Mouse (Mus musculus) forebrain, embryonic 13.5 days (tissue): ENCODE measurements around the gene Myoz1. TPM values are rescaled to one million over a fixed set of nuclear protein-coding genes. Genes with fewer than 3 reads are reported as not detected.
"Not testable (repeated sequence)": the region's sequence is repeated elsewhere in the genome, so short reads cannot be mapped to it uniquely, and the experiment has no call there.

Source experiments
- ATAC-seq: fragments of 200-750 bp; cut with Nextera tagmentation; 2 replicates; pipeline ENCODE4 v1.8.0; 2017
- H3K27ac ChIP-seq: fragments of 300-500 bp; sonication (generic); 2 replicates; pipeline ENCODE4 v1.5.1; 2015; ENCODE audit warnings: inconsistent platforms, mild to moderate bottlenecking, moderate library complexity
- H3K27me3 ChIP-seq: fragments of 300-500 bp; sonication (generic); 2 replicates; pipeline ENCODE4 v1.6.1; 2015; ENCODE audit warnings: mild to moderate bottlenecking, inconsistent platforms
- H3K36me3 ChIP-seq: fragments of 300-500 bp; sonication (generic); 2 replicates; pipeline ENCODE4 v1.6.1; 2015; ENCODE audit warnings: mild to moderate bottlenecking, inconsistent platforms; ENCODE audit not compliant: poor library complexity, severe bottlenecking
- H3K4me1 ChIP-seq: fragments of 300-500 bp; sonication (generic); 2 replicates; pipeline ENCODE4 v1.6.1; 2015; ENCODE audit warnings: inconsistent platforms
- H3K4me2 ChIP-seq: fragments of 300-500 bp; sonication (generic); 2 replicates; pipeline ENCODE4 v1.6.1; 2015; ENCODE audit warnings: inconsistent platforms, mild to moderate bottlenecking, moderate library complexity
- H3K4me3 ChIP-seq: fragments of 300-500 bp; sonication (generic); 2 replicates; pipeline ENCODE4 v1.5.1; 2015; ENCODE audit warnings: mild to moderate bottlenecking, inconsistent platforms
- H3K9ac ChIP-seq: fragments of 300-500 bp; sonication (generic); 2 replicates; pipeline ENCODE4 v1.6.1; 2015; ENCODE audit warnings: mild to moderate bottlenecking, inconsistent platforms
- H3K9me3 ChIP-seq: fragments of 300-500 bp; sonication (generic); replicated peaks from 2 replicates; pipeline ENCODE4 v1.6.1; 2016; ENCODE audit warnings: inconsistent platforms
- WGBS: fragments of 180-500 bp; shearing (Covaris S2); methylation state at CpG from one replicate; pipeline ENCODE4 v1.1.7; 2015; 5-methylcytosine and 5-hydroxymethylcytosine counted together
- polyA plus RNA-seq: library from polyadenylated mRNA; unstranded; fragments of >200 nt; fragmentation: Nextera tagmentation; extraction: Ambion mirVana; gene quantifications from 2 replicates; pipeline ENCODE4 v1.2.1, GENCODE M21; 2015

Gene Myoz1
- polyA plus RNA-seq, 1 experiment from 2014 or later = not detected

GRCm38 (mm10) chr14:20654690-20655421, 1.5 kb downstream of the Myoz1 start:
- Histone ChIP-seq H3K36me3 (no peaks in the 10 kb centered on the region), H3K27ac (no peak overlapping the region), H3K27me3 (0 out of 2 replicates have a peak, but pooled peaks cover 2% of the 10 kb centered on the region), H3K9ac (no peak overlapping the region), H3K9me3 (no peaks in the 10 kb centered on the region), H3K4me3 (no peak overlapping the region), H3K4me1 (no peaks in the 10 kb centered on the region), H3K4me2 (no peak overlapping the region)
- 79% methylated on average over 9 of the region's 9 CpGs for WGBS
- ATAC-seq = no peak

GRCm38 (mm10) chr14:20651722-20652256, 4.6 kb downstream of the Myoz1 start:
- WGBS = 73% methylated on average over 4 of the region's 4 CpGs
- H3K4me3 ChIP-seq = no peak overlapping the region
- H3K36me3 ChIP-seq = no peaks in the 10 kb centered on the region
- no peak overlapping the region for H3K27ac ChIP-seq
- ATAC-seq = no peak
- no peaks in the 10 kb centered on the region for H3K9me3 ChIP-seq
- H3K27me3 ChIP-seq = no peaks in the 10 kb centered on the region
- no peak overlapping the region for H3K4me2 ChIP-seq
- no peaks in the 10 kb centered on the region for H3K4me1 ChIP-seq
- no peak overlapping the region for H3K9ac ChIP-seq

GRCm38 (mm10) chr14:20651000-20651399, 5.3 kb downstream of the Myoz1 start:
- Histone ChIP-seq H3K9me3 (no peaks in the 10 kb centered on the region), H3K4me3 (no peak overlapping the region), H3K9ac (no peak overlapping the region), H3K4me1 (no peaks in the 10 kb centered on the region), H3K27ac (no peak overlapping the region), H3K4me2 (no peak overlapping the region), H3K36me3 (no peaks in the 10 kb centered on the region), H3K27me3 (no peaks in the 10 kb centered on the region)
- 73% methylated on average over 2 of the region's 2 CpGs for WGBS
- ATAC-seq = no peak

GRCm38 (mm10) chr14:20646381-20646780, 10.0 kb downstream of the Myoz1 start:
- no peak for ATAC-seq

GRCm38 (mm10) chr14:20645547-20645946, 10.8 kb downstream of the Myoz1 start:
- Histone ChIP-seq H3K27me3 (no peaks in the 10 kb centered on the region), H3K9ac (no peak overlapping the region), H3K4me1 (peaks cover 8% of the 10 kb centered on the region), H3K9me3 (no peaks in the 10 kb centered on the region), H3K27ac (no peak overlapping the region), H3K4me3 (no peak overlapping the region), H3K36me3 (no peaks in the 10 kb centered on the region), H3K4me2 (no peak overlapping the region)
- no peak for ATAC-seq
- 33% methylated on average over 3 of the region's 3 CpGs for WGBS

More at GRCm38 (mm10) chr14:20646381-20646780, 10.0 kb downstream of the Myoz1 start:
- no peaks in the 10 kb centered on the region for H3K27me3 ChIP-seq
- H3K4me2 ChIP-seq = no peak overlapping the region
- H3K4me3 ChIP-seq = no peak overlapping the region
- peaks cover 8% of the 10 kb centered on the region for H3K4me1 ChIP-seq
- no peak overlapping the region for H3K27ac ChIP-seq
- no peaks in the 10 kb centered on the region for H3K36me3 ChIP-seq
- H3K9me3 ChIP-seq = no peaks in the 10 kb centered on the region
- no peak overlapping the region for H3K9ac ChIP-seq

- Histone ChIP-seq H3K9me3 (no peaks in the 10 kb centered on the region), H3K4me1 (peaks cover 17% of the 10 kb centered on the region), H3K27ac (peak overlapping the region; percentile 90), H3K4me2 (peak overlapping the region; percentile 84), H3K27me3 (no peaks in the 10 kb centered on the region), H3K4me3 (peak overlapping the region; percentile 80), H3K9ac (peak overlapping the region; percentile 86), H3K36me3 (no peaks in the 10 kb centered on the region)
- WGBS = 11% methylated on average over 10 of the region's 10 CpGs
- no peak for ATAC-seq
Measured at GRCm38 (mm10) chr14:20641438-20641875, 14.9 kb downstream of the Myoz1 start.

GRCm38 (mm10) chr14:20640644-20641437, 15.5 kb downstream of the Myoz1 start, which contains the start of gene Usp54:
Usp54 (minus strand) TSS chr14:20641063.
- Histone ChIP-seq H3K9me3 (no peaks in the 10 kb centered on the region), H3K4me2 (peak within 1 kb of the TSS; percentile 84), H3K9ac (peak within 1 kb of the TSS; percentile 86), H3K27me3 (no peaks in the 10 kb centered on the region), H3K4me3 (peak within 1 kb of the TSS; percentile 80), H3K36me3 (no peaks in the 10 kb centered on the region), H3K4me1 (peaks cover 17% of the 10 kb centered on the region), H3K27ac (peak within 1 kb of the TSS; percentile 90)
- ATAC-seq = peak; percentile 97
- WGBS = under 1% methylated on average over 73 of the region's 73 CpGs

GRCm38 (mm10) chr14:20639918-20640619, 16.3 kb downstream of the Myoz1 start:
- Histone ChIP-seq H3K27me3 (no peaks in the 10 kb centered on the region), H3K4me2 (peak overlapping the region; percentile 84), H3K4me3 (peak overlapping the region; percentile 80), H3K9ac (peak overlapping the region; percentile 86), H3K9me3 (no peaks in the 10 kb centered on the region), H3K36me3 (no peaks in the 10 kb centered on the region), H3K27ac (peak overlapping the region; percentile 90), H3K4me1 (peaks cover 17% of the 10 kb centered on the region)
- under 1% methylated on average over 16 of the region's 16 CpGs for WGBS
- peak; percentile 69; the same call in 1 of the 2 replicates for ATAC-seq

- Histone ChIP-seq H3K36me3 (no peaks in the 10 kb centered on the region), H3K4me3 (no peak overlapping the region), H3K9ac (no peak overlapping the region), H3K4me1 (peaks cover 17% of the 10 kb centered on the region), H3K9me3 (no peaks in the 10 kb centered on the region), H3K4me2 (no peak overlapping the region), H3K27me3 (no peaks in the 10 kb centered on the region), H3K27ac (no peak overlapping the region)
- 89% methylated on average over 6 of the region's 6 CpGs for WGBS
- no peak for ATAC-seq
Measured at GRCm38 (mm10) chr14:20638702-20639101, 17.6 kb downstream of the Myoz1 start.

- H3K9ac ChIP-seq = no peak overlapping the region
- WGBS = 92% methylated on average over 2 of the region's 2 CpGs
- H3K4me1 ChIP-seq = peaks cover 17% of the 10 kb centered on the region
- H3K36me3 ChIP-seq = no peaks in the 10 kb centered on the region
- no peak for ATAC-seq
- no peaks in the 10 kb centered on the region for H3K27me3 ChIP-seq
- H3K4me3 ChIP-seq = no peak overlapping the region
- H3K27ac ChIP-seq = no peak overlapping the region
- H3K4me2 ChIP-seq = no peak overlapping the region
- no peaks in the 10 kb centered on the region for H3K9me3 ChIP-seq
Measured at GRCm38 (mm10) chr14:20637818-20638574, 18.3 kb downstream of the Myoz1 start.

GRCm38 (mm10) chr14:20636968-20637367, 19.4 kb downstream of the Myoz1 start:
- not testable (repeated sequence) for H3K9ac ChIP-seq, ATAC-seq, H3K4me2 ChIP-seq, H3K36me3 ChIP-seq, H3K9me3 ChIP-seq, H3K4me3 ChIP-seq, H3K27ac ChIP-seq, H3K27me3 ChIP-seq
- 97% methylated on average over 3 of the region's 3 CpGs for WGBS
- H3K4me1 ChIP-seq = peaks cover 14% of the 10 kb centered on the region
